Mouse (Mus musculus) heart, adult 9 months (tissue): ENCODE measurements around the gene Rnls.

Experiments
- DNase-seq, 2 experiments: peaks; one replicate each; pipeline ENCODE4 v3.0.0; 2022; ENCODE audit warnings: low spot score in 2 of 2

Rnls gene

GRCm38 (mm10) chr19:33103851-33104250 is 288.2 kb downstream of the Rnls start:
- DNase-seq = no peak

GRCm38 (mm10) chr19:33102783-33103139 is 289.3 kb downstream of the Rnls start:
- no peak for DNase-seq

GRCm38 (mm10) chr19:33102008-33102782 is 289.9 kb downstream of the Rnls start:
- DNase-seq = no peak

GRCm38 (mm10) chr19:33101093-33102007 is 290.7 kb downstream of the Rnls start:
- no peak for DNase-seq

GRCm38 (mm10) chr19:33100598-33100997 is 291.5 kb downstream of the Rnls start:
- DNase-seq = no peak

GRCm38 (mm10) chr19:33100031-33100430 is 292.1 kb downstream of the Rnls start:
- no peak for DNase-seq

GRCm38 (mm10) chr19:33099201-33099788 is 292.8 kb downstream of the Rnls start:
- no peak for DNase-seq

GRCm38 (mm10) chr19:33097691-33098090 is 294.4 kb downstream of the Rnls start:
- no peak for DNase-seq

- DNase-seq = no peak
These were observed 295.5 kb downstream of the Rnls start for GRCm38 (mm10) chr19:33096581-33096980.

GRCm38 (mm10) chr19:33092575-33092974 is 299.5 kb downstream of the Rnls start:
- DNase-seq = no peak

GRCm38 (mm10) chr19:33091324-33091723 is 300.8 kb downstream of the Rnls start:
- no peak for DNase-seq

GRCm38 (mm10) chr19:33088868-33089267 is 303.2 kb downstream of the Rnls start:
- DNase-seq = peak; percentile 22 to 58

- DNase-seq = no peak
These were observed 304.1 kb downstream of the Rnls start for GRCm38 (mm10) chr19:33087961-33088360.
